Mouse (Mus musculus): ENCODE results near the gene Osbpl9.

Gene Osbpl9

DNA sequence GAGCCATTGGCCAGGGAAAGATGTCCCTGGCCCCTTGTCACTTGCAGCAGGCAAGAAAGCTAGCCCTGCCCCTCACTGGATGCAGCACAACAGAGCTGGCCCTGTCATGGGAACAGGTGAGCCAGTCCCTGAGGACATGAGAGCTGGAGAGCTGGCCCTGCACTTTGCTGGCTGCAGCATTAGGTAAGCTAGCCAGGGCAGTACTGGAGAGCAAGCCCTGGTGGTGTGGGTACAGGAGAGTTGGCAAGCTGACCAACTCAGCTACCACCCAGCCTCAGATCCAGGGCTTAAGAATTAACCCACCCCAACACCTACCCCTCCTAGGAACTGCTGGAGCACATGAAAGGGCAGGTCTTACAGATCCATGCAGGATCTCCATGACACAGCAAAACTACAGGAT lies 73.1 kb downstream of the Osbpl9 start:
- DNase-seq, result no peak

DNA sequence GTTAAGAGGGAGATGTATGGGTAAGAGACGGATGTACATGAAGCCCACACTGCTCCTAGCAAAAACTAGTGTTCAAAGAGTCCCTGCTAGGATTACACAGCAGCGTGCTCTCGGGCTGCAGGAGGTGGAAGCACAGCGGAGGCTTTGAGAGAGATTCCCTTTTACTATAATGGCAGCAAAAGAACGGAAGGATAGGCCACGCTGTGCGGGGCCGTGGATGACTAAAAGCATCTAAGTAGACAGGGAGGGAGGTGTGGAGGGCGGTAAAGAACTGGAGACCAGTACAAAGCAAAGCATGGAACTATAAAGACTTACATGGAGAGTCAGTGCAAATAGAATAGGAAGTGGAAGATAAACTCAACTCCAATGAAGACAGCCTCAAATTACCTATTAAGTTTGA lies 74.1 kb downstream of the Osbpl9 start:
- no peak for DNase-seq

DNA sequence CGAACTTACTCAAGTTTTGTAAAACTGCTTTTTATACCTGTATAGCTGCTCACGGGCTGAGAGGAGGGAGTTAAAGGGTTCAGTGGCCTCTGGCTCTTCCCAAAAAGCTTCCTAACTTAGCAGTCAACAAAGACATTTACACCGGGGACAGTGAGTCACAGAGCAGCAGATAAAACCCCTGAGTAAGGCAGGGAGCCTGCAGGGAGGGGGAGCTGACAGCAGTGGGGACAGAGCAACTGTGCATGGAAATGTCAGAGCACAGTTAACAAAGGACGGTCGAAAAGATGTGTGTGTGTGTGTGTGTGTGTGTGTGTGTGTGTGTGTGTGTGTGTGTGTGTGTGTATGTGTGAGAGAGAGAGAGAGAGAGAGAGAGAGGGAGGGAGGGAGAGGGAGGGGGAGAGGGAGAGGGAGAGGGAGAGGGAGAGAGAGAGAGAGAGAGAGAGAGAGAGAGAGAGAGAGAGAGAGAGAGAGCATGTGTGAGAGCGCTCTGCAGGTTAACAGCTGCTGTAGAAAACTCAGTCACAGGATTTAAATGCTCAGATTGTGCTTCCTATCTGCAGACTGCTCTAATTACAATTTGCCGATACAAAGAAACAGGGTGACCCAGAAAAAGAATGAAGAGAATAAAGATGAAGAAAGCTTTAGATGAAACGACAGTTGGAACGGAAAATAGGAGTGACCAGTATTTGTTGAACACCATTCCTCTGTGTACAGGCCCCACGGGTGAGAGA lies 75.1 kb downstream of the Osbpl9 start:
- no peak for DNase-seq

DNA sequence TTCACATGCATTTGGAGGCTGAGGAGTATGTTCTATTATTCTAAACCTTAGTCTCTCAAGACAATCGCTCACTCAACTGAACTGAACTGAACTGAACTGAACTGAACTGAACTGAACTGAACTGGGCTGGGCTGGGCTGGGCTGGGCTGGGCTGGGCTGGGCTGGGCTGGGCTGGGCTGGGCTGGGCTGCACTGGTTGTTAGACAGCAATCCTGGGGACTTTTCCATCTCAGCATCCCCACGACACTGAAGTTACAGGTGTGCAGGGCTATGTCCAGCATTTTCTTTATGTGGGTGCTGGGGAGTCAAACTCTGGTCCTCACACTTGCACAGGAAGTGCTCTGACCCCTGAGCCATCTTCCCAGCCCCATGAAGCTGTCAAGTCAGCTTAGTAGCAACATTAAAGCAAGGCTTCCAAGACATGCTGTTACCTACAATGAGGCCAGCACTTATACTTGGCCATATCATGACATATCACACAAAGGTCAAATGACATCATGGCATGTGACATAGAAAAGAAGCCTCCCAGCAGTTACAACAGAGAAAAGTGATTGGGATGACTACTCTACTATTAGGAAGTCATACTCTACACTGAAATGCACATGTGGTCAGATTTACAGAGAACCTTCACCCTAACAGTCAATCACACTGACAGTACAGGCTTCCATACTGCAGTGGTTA lies 76.2 kb downstream of the Osbpl9 start:
- no peak for DNase-seq

GRCm38 (mm10) chr4:109122830-109123555 lies 79.1 kb downstream of the Osbpl9 start:
- no peak for DNase-seq

DNA sequence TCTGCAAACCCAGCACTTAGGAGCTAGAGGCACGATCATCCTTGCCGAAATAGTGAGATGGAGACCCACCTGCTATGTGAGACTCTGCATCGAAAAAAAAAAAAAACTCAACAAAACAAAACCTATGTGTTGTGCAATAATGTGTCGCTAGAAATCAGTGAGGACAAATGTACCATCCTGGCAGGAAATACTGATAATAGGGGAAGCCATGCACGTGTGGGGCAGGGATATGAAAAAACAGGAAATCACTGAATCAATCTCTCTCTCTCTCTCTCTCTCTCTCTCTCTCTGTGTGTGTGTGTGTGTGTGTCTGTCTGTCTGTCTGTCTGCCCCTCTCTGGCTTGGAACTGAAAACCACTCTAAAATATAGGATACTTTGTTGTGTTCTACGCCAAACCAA lies 81.3 kb downstream of the Osbpl9 start:
- no peak for DNase-seq

DNA sequence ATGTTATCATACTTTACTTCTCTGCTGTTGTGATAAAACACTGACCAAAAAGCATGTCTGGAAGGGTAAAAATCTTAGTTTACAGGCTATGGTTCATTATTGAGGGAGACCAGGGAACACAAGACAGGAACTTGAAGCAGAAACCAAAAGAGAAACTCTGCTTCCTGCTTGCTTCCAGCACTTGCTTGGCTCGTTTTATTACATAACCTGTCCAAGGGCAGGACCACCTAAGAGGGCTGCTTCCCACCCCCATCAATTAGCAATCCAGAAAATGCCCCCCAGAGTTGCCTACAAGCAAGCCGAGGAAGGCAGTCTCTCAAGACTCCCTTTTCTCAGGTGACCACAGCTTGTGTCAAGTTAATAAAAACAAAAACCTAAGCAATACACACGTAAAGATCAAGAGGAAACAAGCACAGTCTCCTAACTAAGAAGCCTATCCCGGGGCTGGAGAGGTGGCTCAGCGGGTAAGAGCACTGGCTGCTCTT lies 82.4 kb downstream of the Osbpl9 start:
- no peak for DNase-seq

DNA sequence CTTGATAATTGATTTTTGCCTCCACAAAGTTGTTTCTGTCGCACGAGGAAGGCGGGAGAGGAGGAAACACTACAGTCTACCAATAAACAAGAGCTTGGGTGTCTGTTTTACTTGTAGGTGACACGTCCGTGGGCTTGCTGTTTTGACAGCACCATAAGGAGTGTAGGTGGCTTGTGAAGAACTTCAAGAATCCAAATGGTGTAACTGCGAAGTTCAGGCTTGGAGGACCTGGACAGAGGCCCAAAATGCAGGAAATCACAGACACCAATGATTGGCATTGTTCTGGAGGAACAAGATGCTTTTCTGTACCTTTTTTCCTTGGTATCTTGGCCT lies 83.8 kb downstream of the Osbpl9 start:
- DNase-seq, result no peak

- peak; percentile 92 for DNase-seq
These were observed 84.3 kb downstream of the Osbpl9 start for GRCm38 (mm10) chr4:109117596-109118326.

DNA sequence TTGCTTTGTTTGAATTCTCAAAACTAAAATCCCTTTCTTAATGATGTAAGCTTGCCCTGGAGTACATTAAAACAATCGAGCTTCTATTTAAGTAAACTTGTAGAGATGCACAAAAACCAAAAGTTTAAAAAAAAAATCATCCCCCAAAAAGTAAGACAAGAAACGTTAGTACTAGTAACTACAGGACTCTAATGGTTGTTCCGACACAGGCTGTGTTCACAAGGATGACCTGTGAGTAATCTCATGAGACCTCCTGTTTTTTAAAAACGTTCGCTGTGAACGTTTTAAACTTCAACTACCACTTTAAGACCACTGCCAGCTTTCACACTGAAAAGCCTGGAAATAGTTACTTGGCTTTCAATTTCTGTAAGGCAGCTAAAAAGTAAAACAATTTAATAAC lies 85.1 kb downstream of the Osbpl9 start:
- no peak for DNase-seq

DNA sequence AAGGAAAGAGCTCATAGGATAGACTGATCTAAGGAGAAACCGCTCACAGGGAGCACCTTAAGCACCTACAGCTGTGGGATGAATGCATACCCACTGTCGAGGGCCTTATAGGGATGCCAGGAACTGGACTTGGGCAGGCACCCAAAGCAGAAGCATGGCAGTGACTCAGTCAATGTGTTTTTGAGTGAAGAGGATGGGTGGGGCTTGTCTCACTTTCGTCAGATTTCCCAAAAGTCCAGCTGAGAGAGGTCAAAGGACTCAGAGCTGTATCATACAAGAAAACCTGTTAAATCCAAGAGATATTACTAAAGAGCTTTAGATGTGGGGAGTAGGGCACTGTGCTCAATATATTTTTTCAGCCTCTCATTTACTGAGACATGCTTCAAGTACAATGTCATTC lies 85.6 kb downstream of the Osbpl9 start:
- no peak for DNase-seq

- no peak for DNase-seq
These were observed 86.3 kb downstream of the Osbpl9 start for GRCm38 (mm10) chr4:109115742-109116141.

GRCm38 (mm10) chr4:109114308-109114707 lies 87.8 kb downstream of the Osbpl9 start:
- no peak for DNase-seq

- no peak for DNase-seq
These were observed 89.1 kb downstream of the Osbpl9 start for GRCm38 (mm10) chr4:109112915-109113505.

DNA sequence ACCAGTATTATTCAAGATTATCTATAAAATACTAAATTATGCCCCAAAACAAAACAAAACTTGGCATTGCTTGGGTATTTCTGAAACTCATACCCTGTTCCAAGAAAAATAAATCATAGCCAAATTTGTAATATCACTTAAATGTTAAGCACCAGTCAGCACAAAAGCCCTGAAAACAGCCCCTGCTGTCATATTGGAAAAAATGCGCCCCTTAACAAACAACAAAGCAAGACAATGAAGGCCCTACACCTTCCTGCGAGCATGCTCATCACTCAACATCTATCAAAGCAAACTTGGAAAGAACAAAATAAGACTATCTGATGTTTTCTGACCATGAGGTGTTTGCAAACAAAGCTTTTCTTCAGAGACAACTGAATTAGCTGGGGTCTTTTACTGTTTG lies 91.1 kb downstream of the Osbpl9 start:
- no peak for DNase-seq

DNA sequence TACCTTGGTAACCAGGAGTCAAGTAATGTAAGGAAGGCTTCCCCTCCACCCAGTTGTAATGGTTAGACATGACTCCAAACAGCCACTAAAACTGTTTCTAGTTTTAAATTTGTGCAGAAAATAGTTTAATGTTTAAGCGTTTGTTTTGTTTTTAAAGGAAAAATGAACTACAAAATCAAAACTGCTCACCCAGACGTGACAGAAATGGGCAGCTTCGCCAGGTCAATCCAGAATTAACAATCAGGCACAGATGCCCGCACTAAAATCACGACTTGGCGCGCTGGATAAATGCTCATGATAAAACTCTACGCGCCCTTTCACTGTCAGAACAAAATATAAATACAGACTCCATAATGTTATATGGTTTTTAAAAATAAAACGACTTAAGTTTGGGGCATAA lies 92.4 kb downstream of the Osbpl9 start:
- DNase-seq, result no peak

DNA sequence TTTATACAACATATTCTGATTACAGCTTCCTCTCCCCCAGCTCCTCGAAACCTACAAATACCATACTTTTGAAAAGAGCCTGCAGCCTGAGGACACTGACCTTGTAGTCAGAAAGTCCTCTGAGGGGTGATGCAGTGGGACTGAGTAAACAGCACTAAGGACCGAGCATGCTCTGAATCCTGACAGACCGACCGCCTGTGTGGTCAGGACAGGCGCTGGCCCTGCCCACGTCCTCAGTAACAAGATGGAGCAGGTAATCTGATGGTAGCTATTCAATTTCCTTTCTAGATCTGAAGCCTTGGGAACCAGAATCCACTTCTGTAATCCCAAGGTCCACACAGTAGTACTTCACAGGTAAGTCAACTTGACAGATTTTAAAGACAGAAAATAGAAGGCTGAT lies 93.1 kb downstream of the Osbpl9 start:
- no peak for DNase-seq

GRCm38 (mm10) chr4:109106594-109106993 lies 95.5 kb downstream of the Osbpl9 start:
- no peak for DNase-seq

- DNase-seq, result peak; percentile 22
These were observed 96.0 kb downstream of the Osbpl9 start for GRCm38 (mm10) chr4:109106034-109106433.

DNA sequence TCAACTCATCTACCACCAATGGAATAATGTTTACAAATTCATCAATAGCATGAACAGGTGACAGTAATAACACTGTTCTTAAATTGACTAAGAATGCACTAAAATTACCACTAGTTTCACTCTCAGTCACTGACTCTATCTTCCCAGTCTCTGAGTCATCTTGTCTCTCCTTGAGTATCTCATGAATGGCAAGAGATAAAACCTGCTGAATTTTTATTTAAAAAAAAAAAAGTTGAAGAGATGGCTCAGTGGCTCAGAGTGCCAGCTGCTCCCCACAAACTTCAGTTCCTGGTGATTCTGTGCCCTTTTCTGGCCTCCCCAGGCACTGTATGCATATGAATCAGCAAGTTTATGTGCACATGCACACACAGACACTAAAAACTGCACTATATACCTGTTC lies 96.8 kb downstream of the Osbpl9 start:
- no peak for DNase-seq

DNA sequence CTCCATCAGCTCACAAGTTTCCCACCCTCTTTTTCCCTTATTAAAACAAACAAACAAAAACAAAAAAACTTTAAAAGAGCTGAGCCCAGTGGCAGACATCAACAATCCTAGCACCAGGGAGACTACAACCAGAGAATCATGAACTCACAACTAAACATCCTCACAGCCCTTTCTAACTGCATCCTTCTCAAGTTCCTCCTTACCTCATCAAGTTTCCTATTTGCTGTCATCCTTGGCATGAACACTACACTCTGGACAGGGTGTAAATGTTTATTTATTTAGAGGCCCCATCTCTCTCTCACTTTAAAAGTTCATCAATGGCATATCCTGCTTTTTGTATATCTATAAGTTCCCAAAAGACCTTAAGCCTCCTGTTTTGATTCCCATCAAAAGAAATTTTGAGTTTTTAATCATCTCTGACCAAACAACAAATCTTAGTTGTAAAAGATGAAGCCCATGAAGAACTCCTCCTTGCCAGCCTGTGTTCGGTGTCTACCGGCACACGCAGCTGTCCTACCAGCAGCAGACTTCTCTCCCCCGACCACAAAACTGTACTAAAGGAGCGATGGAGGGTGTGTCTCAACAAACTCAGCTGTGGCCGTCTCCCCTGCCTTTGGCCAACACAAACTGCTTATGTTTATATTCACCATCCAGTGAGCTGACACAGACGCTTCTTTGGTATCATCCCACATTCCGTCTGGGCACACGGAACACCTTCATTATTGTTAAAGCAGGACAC lies 98.8 kb downstream of the Osbpl9 start:
- peak; percentile 16 for DNase-seq

DNA sequence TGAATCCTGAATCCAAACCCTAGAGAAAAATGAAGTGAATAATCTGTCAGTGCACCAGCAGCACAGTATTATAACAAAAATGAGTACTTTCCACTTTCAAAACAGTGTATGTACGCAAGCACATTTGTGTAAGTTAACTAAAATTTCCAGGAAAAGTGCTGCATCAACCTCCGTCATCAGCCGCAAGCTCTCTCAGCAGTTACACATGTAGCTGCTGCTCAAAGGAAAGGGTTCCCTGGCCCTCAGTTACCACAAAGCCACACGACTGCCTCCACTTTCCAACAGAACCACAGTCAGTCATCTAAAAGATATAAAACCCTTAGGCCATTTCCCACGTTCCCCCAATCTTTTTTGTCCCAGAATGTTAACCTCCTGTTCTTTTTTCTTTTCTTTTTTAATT lies 99.5 kb downstream of the Osbpl9 start:
- DNase-seq, result peak; percentile 19
